Comparison of ENCODE assay signal across 12 mouse cellular contexts in genomic region chr11:118387816-118388215, GRCm38 (mm10). TPM values are rescaled to one million over a fixed set of nuclear protein-coding genes. Genes with fewer than 3 reads are reported as not detected.
DNase-seq lines count a peak whose midpoint lies in the region; TF ChIP-seq lines count a peak whose summit lies in the region.
"Not testable (repeated sequence)": the region's sequence is repeated elsewhere in the genome, so short reads cannot be mapped to it uniquely, and the experiment has no call there.
"Had no signal": no experiment of that assay in that cellular context is flagged by ENCODE, and none has a peak within 500 bp of the region (broad histone marks: within the 10 kb centered on the region; RNA-seq: fewer than 3 reads in every experiment).

No protein-coding gene starts in this region.

- not testable (repeated sequence) for H3K27ac ChIP-seq in gastrocnemius, adult 2 months

- H3K4me3 ChIP-seq in gastrocnemius, adult 2 months: not testable (repeated sequence)

- peak; percentile 1 for DNase-seq in cerebellum, adult 11-12 months
- DNase-seq in gastrocnemius, adult 2 months: peak; percentile 11
- DNase-seq in heart, adult 11 months: peak; percentile 75
- peak; percentile 3 for DNase-seq in kidney, postnatal 10 days
- DNase-seq in testis, postnatal 10 days (ENCODE audit: low spot score): peak; percentile 37
- peak; percentile 16 for DNase-seq in urinary bladder, adult 2 months (ENCODE audit: low spot score)
- DNase-seq in urinary bladder, postnatal 14 days (ENCODE audit: low spot score): peak; percentile 2

- intact Hi-C loops in gastrocnemius, adult 2 months (cut with DNase I): not testable (repeated sequence)

- TF ChIP-seq CTCF in gastrocnemius, adult 2 months (IDR thresholded peaks at IDR 0.05): not testable (repeated sequence)

RNA-seq across cellular contexts. Expression of gene Lgals3bp, which starts 14.1 kb away (rescaled TPM):
- total RNA-seq in gastrocnemius, adult 2 months (2021): 10 to 100 TPM; 12.0 to 17.0 TPM
- polyA plus RNA-seq in urinary bladder, adult 2 months (2012; rRNA removed): 154 and 187 TPM in 2 replicates

RNA-seq across cellular contexts. Expression of gene Cant1, which starts 31.1 kb away (rescaled TPM):
- total RNA-seq in gastrocnemius, adult 2 months (2021): 10 to 100 TPM; 10.7 to 11.6 TPM
- 38.2 and 41.2 TPM in 2 replicates for polyA plus RNA-seq in urinary bladder, adult 2 months (2012; rRNA removed)

RNA-seq across cellular contexts. Expression of gene Timp2, which starts 32.3 kb away (rescaled TPM):
- total RNA-seq in gastrocnemius, adult 2 months (2021): 100 to 1,000 TPM in 1 of 2 experiments, 10 to 100 TPM in 1; 70.1 to 115 TPM
- polyA plus RNA-seq in urinary bladder, adult 2 months (2012; rRNA removed): 600 and 646 TPM in 2 replicates
- total RNA-seq: G1E had no signal
- polyA plus RNA-seq: G1E had no signal

RNA-seq across cellular contexts. Expression of gene C1qtnf1, which starts 40.2 kb away (rescaled TPM):
- 10 to 100 TPM in 1 of 2 experiments, 1 to 10 TPM in 1; 7.9 to 12.6 TPM for total RNA-seq in gastrocnemius, adult 2 months (2021)
- polyA plus RNA-seq in urinary bladder, adult 2 months (2012; rRNA removed): 31.7 and 38.1 TPM in 2 replicates
- polyA plus RNA-seq: activated CD4-positive, CD25-positive, alpha-beta regulatory T cell, adult 4 months; CD4-positive, CD25-positive, alpha-beta regulatory T cell, adult 4 months; G1E had no signal

RNA-seq across cellular contexts. Expression of gene Cep295nl, which starts 45.5 kb away (rescaled TPM):
- total RNA-seq in gastrocnemius, adult 2 months (2021): 1 to 10 TPM; 1.0 to 1.1 TPM
- 1.3 and 2.3 TPM in 2 replicates for polyA plus RNA-seq in urinary bladder, adult 2 months (2012; rRNA removed)
- total RNA-seq: CH12.LX had no signal
- polyA plus RNA-seq: forebrain, embryonic 15.5 days; G1E had no signal

Comparison
In these comparisons a context has a peak if more than half of its experiments do, and no peak if none do; other contexts are left out.
1. DNase-seq: peak in every context shown above with its lines; median percentile 75 in heart, adult 11 months; 37 in testis, postnatal 10 days; 16 in urinary bladder, adult 2 months; 11 in gastrocnemius, adult 2 months; 3 in kidney, postnatal 10 days; 2 in urinary bladder, postnatal 14 days; 1 in cerebellum, adult 11-12 months.